Mouse (Mus musculus): Measurements from ENCODE around the gene Smarcd3.

GRCm38 (mm10) chr5:24611366-24612301 is 12.6 kb downstream of the Smarcd3 start:
- TF ChIP-seq POLR2A (IDR thresholded peaks at IDR 0.05; ENCODE audit: low read depth, low read length), result no peak
- TF ChIP-seq CTCF (conservative IDR thresholded peaks at IDR 0.05; ENCODE audit: insufficient read depth, insufficient read length, low read depth, low read length), result no peak
